Mouse (Mus musculus) forebrain, embryonic 10.5 days (tissue): ENCODE measurements around the gene Tubb2b. TPM values are rescaled to one million over a fixed set of nuclear protein-coding genes. Genes with fewer than 3 reads are reported as not detected.
A peak's percentile ranks its signal among the peaks of the same experiment; 100 is the strongest.
"Not testable (repeated sequence)": the region's sequence is repeated elsewhere in the genome, so short reads cannot be mapped to it uniquely, and the experiment has no call there.

Experiments used
- DNase-seq: peaks from one replicate; pipeline ENCODE4 v3.0.0-alpha.2; 2017; ENCODE audit warnings: low spot score; ENCODE audit errors: extremely low spot score
- H3K27ac ChIP-seq: fragments of 300-500 bp; sonication (generic); 2 replicates; pipeline ENCODE4 v1.5.1; 2016; ENCODE audit warnings: mild to moderate bottlenecking
- H3K27me3 ChIP-seq: fragments of 300-500 bp; sonication (generic); 2 replicates; pipeline ENCODE4 v1.6.1; 2016; ENCODE audit warnings: mild to moderate bottlenecking; ENCODE audit not compliant: poor library complexity, severe bottlenecking
- H3K36me3 ChIP-seq: fragments of 300-500 bp; sonication (generic); replicated peaks from 2 replicates; pipeline ENCODE4 v1.6.1; 2016; ENCODE audit warnings: mild to moderate bottlenecking, moderate library complexity
- H3K4me1 ChIP-seq: fragments of 300-500 bp; sonication (generic); 2 replicates; pipeline ENCODE4 v1.6.1; 2016
- H3K4me3 ChIP-seq: fragments of 300-500 bp; sonication (generic); 2 replicates; pipeline ENCODE4 v1.5.1; 2016; ENCODE audit warnings: mild to moderate bottlenecking, moderate library complexity
- H3K9me3 ChIP-seq: fragments of 300-500 bp; sonication (generic); 2 replicates; pipeline ENCODE4 v1.6.1; 2016; ENCODE audit warnings: mild to moderate bottlenecking, moderate library complexity
- whole genome bisulfite sequencing: fragments of 180-500 bp; shearing (Covaris S2); methylation state at CpG from one replicate; pipeline ENCODE4 v1.1.7; 2016; 5-methylcytosine and 5-hydroxymethylcytosine counted together
- polyA plus RNA-seq: library from polyadenylated mRNA; unstranded; fragments of >200 nt; fragmentation: Nextera tagmentation; extraction: Ambion mirVana; gene quantifications from 2 replicates; pipeline ENCODE4 v1.2.1, GENCODE M21; 2016

Tubb2b gene
- polyA plus RNA-seq, 1 experiment from 2014 or later: 151 TPM

GRCm38 (mm10) chr13:34095542-34096435 lies 34.5 kb downstream of the Tubb2b start:
- peak overlapping the region; percentile 64 for H3K27ac ChIP-seq
- DNase-seq: no peak
- peaks cover 24% of the 10 kb centered on the region for H3K4me1 ChIP-seq
- no peaks in the 10 kb centered on the region; the same call in 1 of the 2 replicates for H3K9me3 ChIP-seq
- H3K27me3 ChIP-seq: no peaks in the 10 kb centered on the region
- H3K4me3 ChIP-seq: no peak overlapping the region
- no peaks in the 10 kb centered on the region for H3K36me3 ChIP-seq
- 57% methylated on average over 7 of the region's 7 CpGs for WGBS

DNA sequence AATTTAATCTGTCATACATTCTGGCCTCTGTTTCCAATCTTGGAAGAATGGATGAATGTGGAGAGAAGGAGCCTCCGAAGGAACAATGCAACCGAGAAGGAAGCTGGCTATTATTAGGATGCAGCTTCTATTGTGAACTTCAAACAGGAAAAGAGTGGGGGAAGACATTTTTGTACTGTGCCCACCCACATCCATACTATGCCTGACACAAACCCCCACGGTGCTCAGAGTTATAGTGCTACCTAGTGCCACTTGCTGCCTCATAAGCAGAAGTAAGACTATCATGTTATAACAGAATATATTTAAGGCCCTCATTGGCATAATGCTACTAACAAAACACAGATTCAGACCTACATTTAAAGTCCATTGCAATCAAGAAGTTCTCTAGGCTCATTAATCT lies 40.9 kb downstream of the Tubb2b start:
- WGBS: 67% methylated on average over 3 of the region's 3 CpGs
- Histone ChIP-seq H3K9me3 (no peaks in the 10 kb centered on the region), H3K4me3 (peak overlapping the region; percentile 9; the same call in 1 of the 2 replicates), H3K27ac (peak overlapping the region; percentile 56), H3K36me3 (no peaks in the 10 kb centered on the region), H3K4me1 (peaks cover 26% of the 10 kb centered on the region), H3K27me3 (no peaks in the 10 kb centered on the region)
- DNase-seq: no peak

DNA sequence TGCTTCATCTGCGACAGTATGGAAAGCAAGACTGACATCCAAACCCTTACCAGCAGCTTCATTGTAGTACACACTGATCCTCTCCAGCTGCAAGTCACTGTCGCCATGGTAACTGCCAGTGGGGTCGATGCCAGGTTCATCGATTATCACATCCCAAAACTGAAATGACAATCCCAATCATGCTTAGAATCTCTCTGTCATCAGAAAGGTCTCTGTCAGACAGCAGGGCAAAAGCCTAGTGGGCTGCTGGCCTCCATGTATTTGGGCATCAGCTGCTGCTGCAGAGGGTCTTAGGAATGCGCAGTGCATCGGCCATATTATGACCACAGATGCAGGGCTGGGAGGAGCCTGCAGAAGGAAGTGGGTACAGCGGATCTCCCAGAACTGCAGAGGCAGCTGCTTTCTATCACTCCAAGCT lies 41.4 kb downstream of the Tubb2b start:
- Histone ChIP-seq H3K4me3 (peak overlapping the region; percentile 9; the same call in 1 of the 2 replicates), H3K27ac (peak overlapping the region; percentile 56), H3K36me3 (no peaks in the 10 kb centered on the region), H3K4me1 (peaks cover 26% of the 10 kb centered on the region), H3K9me3 (no peaks in the 10 kb centered on the region), H3K27me3 (no peaks in the 10 kb centered on the region)
- WGBS: 70% methylated on average over 7 of the region's 7 CpGs
- no peak for DNase-seq

DNA sequence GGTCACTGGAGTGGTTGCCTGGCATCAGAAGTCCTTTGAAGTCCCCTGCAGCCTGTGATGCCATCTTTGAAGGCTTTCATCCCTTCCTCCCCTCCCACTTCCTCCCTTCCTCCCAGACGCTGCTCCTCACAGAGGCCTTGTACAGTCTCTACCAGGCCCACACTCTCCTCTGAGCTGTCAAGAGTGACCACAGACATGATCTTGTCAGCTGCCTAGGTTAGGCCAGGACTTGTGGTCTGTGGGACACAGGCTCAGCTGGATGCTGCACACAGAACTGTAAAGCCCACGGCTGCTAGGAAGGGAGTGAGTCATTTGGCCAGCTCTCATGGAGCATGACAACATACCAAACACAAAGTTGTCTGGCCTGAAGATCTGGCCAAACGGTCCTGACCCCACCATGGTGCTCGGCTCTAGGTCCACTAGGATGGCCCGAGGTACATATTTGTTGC lies 42.0 kb downstream of the Tubb2b start:
- peaks cover 26% of the 10 kb centered on the region for H3K4me1 ChIP-seq
- H3K27ac ChIP-seq: peak overlapping the region; percentile 60; the same call in 1 of the 2 replicates
- 78% methylated on average over 5 of the region's 5 CpGs for WGBS

GRCm38 (mm10) chr13:34087052-34087812 lies 43.0 kb downstream of the Tubb2b start:
- Histone ChIP-seq H3K36me3 (no peaks in the 10 kb centered on the region), H3K27me3 (no peaks in the 10 kb centered on the region), H3K27ac (no peak overlapping the region), H3K9me3 (no peaks in the 10 kb centered on the region), H3K4me1 (peaks cover 26% of the 10 kb centered on the region), H3K4me3 (no peak overlapping the region)
- 73% methylated on average over 7 of the region's 7 CpGs for WGBS
- DNase-seq: no peak

More for the DNA sequence above, 42.0 kb downstream of the Tubb2b start:
- not testable (repeated sequence) for H3K27me3 ChIP-seq, H3K4me3 ChIP-seq, DNase-seq, H3K36me3 ChIP-seq, H3K9me3 ChIP-seq

- peaks cover 23% of the 10 kb centered on the region for H3K4me1 ChIP-seq
- peaks cover 16% of the 10 kb centered on the region for H3K27me3 ChIP-seq
- H3K9me3 ChIP-seq: no peaks in the 10 kb centered on the region
- no peak overlapping the region for H3K27ac ChIP-seq
- H3K4me3 ChIP-seq: no peak overlapping the region
- no peaks in the 10 kb centered on the region for H3K36me3 ChIP-seq
- WGBS: 81% methylated on average over 9 of the region's 9 CpGs
- no peak for DNase-seq
Measured at GRCm38 (mm10) chr13:34084026-34084750, 46.1 kb downstream of the Tubb2b start.

- H3K27me3 ChIP-seq: peaks cover 30% of the 10 kb centered on the region
- DNase-seq: no peak
- H3K4me3 ChIP-seq: no peak overlapping the region
- no peak overlapping the region for H3K27ac ChIP-seq
- H3K36me3 ChIP-seq: no peaks in the 10 kb centered on the region
- peaks cover 15% of the 10 kb centered on the region for H3K4me1 ChIP-seq
- 89% methylated on average over 4 of the region's 4 CpGs for WGBS
- no peaks in the 10 kb centered on the region for H3K9me3 ChIP-seq
Measured at GRCm38 (mm10) chr13:34081926-34082325, 48.3 kb downstream of the Tubb2b start.

GRCm38 (mm10) chr13:34079801-34080200 lies 50.5 kb downstream of the Tubb2b start:
- WGBS: 82% methylated on average over 3 of the region's 3 CpGs
- no peak overlapping the region for H3K27ac ChIP-seq

DNA sequence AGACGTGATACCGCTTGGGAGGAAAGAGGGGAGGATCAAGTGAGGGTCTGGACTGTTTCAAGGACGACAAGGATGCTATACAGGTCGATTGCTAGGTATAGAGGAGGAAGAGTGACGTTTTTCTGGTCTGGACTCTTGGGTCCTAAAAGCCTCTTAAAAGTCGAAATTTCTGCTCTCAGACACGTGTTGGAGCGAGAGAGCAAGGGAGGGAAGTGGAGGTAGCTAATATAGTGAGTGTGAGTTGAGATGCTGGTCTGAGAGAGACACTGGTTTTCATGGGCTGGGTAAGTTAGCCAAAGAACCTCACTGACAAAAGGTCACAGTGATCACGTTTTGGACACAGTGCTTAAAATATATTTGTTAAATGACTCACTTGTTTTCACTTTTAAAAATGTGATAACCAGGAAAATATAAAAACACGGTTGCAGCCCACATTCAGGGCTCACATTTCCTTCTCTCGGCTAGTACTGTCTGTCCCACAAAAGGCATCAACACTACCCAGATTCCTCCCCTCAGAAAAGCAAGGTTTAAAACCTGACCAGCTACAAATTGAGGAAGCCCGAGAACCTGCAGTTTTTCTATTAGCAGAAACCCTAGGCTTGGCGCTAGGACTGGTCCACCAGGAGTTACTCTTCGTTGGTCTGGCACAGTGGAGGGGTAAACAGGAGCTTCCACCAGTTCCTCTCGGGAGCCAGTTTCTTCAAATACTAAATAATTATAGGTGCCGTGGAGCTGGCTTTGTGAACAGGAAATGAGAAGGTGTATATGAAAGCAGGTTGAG lies 51.6 kb downstream of the Tubb2b start:
- Histone ChIP-seq H3K4me3 (peak overlapping the region; percentile 74), H3K4me1 (peaks cover 28% of the 10 kb centered on the region), H3K9me3 (no peaks in the 10 kb centered on the region), H3K27ac (no peak overlapping the region), H3K27me3 (peaks cover 34% of the 10 kb centered on the region), H3K36me3 (peaks cover 14% of the 10 kb centered on the region)
- no peak for DNase-seq
- WGBS: 43% methylated on average over 16 of the region's 16 CpGs

More at GRCm38 (mm10) chr13:34079801-34080200, 50.5 kb downstream of the Tubb2b start:
- Histone ChIP-seq H3K4me3 (no peak overlapping the region), H3K27me3 (peaks cover 34% of the 10 kb centered on the region), H3K36me3 (peaks cover 7% of the 10 kb centered on the region), H3K4me1 (peaks cover 28% of the 10 kb centered on the region), H3K9me3 (no peaks in the 10 kb centered on the region)
- no peak for DNase-seq

DNA sequence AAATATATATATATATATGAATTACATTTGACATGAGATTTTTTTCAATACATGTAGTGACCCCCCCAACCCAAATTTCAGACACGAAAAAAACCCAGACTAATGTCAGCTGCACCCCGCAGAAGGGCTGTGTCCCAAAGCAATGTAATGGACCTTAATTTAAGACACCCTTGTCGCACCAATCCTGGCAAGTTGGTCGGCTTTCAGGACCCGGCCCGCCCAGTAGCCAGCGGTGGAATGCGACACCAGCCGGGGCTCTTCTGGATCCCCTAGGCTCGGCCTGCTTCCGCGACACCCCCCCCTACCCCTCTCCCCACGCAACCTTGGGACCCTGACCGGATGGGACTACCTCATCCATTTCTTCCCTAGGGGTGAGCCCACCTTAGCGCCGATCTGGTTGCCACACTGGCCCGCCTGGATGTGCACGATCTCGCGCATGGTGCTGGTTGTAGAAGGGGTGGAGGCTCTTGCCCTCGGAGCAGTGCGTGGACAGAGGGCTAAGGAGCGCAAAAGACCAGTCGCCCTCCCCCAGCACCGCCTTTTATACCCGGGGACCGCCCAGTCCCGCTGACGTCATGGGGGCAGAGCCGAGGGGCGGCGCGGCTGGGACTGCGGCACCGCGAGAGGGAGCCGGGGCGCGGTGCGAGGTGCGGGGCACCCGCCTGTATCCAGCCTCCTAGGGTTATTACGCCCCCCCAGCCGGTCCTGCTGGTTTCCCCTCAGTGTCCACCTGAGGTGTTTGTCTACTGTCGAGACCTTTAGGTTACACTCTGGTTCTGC lies 52.6 kb downstream of the Tubb2b start, which contains the start of gene Tubb2a:
Gene Tubb2a, minus strand, starts transcription at position 516 of the 780 bp plus-strand sequence.
- Histone ChIP-seq H3K36me3 (peaks cover 16% of the 10 kb centered on the region), H3K9me3 (no peaks in the 10 kb centered on the region), H3K4me3 (peak within 1 kb of the TSS; percentile 74), H3K4me1 (peaks cover 34% of the 10 kb centered on the region), H3K27me3 (peaks cover 34% of the 10 kb centered on the region), H3K27ac (peak within 1 kb of the TSS; percentile 83)
- peak; percentile 82 for DNase-seq
- 2% methylated on average over 45 of the region's 45 CpGs for WGBS
